Mouse (Mus musculus) limb, embryonic 11.5 days (tissue): ENCODE results near the gene Ppm1n. TPM values are rescaled to one million over a fixed set of nuclear protein-coding genes. Genes with fewer than 3 reads are reported as not detected.
A peak's percentile ranks its signal among the peaks of the same experiment; 100 is the strongest.

ENCODE experiments used
- ATAC-seq: fragments of 200-750 bp; cut with Nextera tagmentation; 2 replicates; pipeline ENCODE4 v1.8.0; 2017; ENCODE audit warnings: low read depth; ENCODE audit not compliant: insufficient number of reproducible peaks, low FRiP score, low TSS enrichment
- DNase-seq: peaks from one replicate; pipeline ENCODE4 v3.0.0-alpha.2; 2015; ENCODE audit warnings: low spot score
- H3K27ac ChIP-seq: fragments of 300-500 bp; sonication (generic); replicated peaks from 2 replicates; pipeline ENCODE4 v1.5.1; 2014; ENCODE audit warnings: low read depth, mild to moderate bottlenecking, low read length
- H3K27me3 ChIP-seq: fragments of 300-500 bp; sonication (generic); 2 replicates; pipeline ENCODE4 v1.6.1; 2014; ENCODE audit warnings: mild to moderate bottlenecking, low read length, mixed read lengths; ENCODE audit not compliant: control insufficient read depth, insufficient read depth
- H3K36me3 ChIP-seq: fragments of 300-500 bp; sonication (generic); 2 replicates; pipeline ENCODE4 v1.6.1; 2014; ENCODE audit warnings: mild to moderate bottlenecking, low read length, moderate library complexity, mixed read lengths; ENCODE audit not compliant: control insufficient read depth, insufficient read depth
- H3K4me1 ChIP-seq: fragments of 300-500 bp; sonication (generic); 2 replicates; pipeline ENCODE4 v1.6.1; 2014; ENCODE audit warnings: low read length, mixed read lengths; ENCODE audit not compliant: control insufficient read depth, insufficient read depth
- H3K4me2 ChIP-seq: fragments of 300-500 bp; sonication (generic); 2 replicates; pipeline ENCODE4 v1.6.1; 2014; ENCODE audit warnings: low read depth, mild to moderate bottlenecking, moderate library complexity; ENCODE audit not compliant: severe bottlenecking
- H3K4me3 ChIP-seq: fragments of 300-500 bp; sonication (generic); 2 replicates; pipeline ENCODE4 v1.5.1; 2014; ENCODE audit warnings: low read depth, low read length
- H3K9ac ChIP-seq: fragments of 300-500 bp; sonication (generic); 2 replicates; pipeline ENCODE4 v1.6.1; 2014; ENCODE audit warnings: mild to moderate bottlenecking, low read length
- H3K9me3 ChIP-seq: fragments of 300-500 bp; sonication (generic); 2 replicates; pipeline ENCODE4 v1.6.1; 2016; ENCODE audit warnings: low read length; ENCODE audit not compliant: control insufficient read depth
- WGBS: fragments of 180-500 bp; shearing (Covaris S2); extraction: QIAGEN DNeasy Blood & Tissue Kit; methylation state at CpG from one replicate; pipeline ENCODE4 v1.1.7; 2014; 5-methylcytosine and 5-hydroxymethylcytosine counted together
- polyA plus RNA-seq: library from polyadenylated mRNA; unstranded; fragments of >200 nt; fragmentation: Nextera tagmentation; extraction: Ambion mirVana; gene quantifications from 2 replicates; pipeline ENCODE4 v1.2.1, GENCODE M21; 2014

Gene Ppm1n
- polyA plus RNA-seq = 0.24 TPM in 1 of 2 replicates, not detected in the other

GRCm38 (mm10) chr7:19279581-19280114 is at the start of gene Ppm1n:
Ppm1n (minus strand) TSS chr7:19280064.
- peak within 1 kb of the TSS; percentile 29 for H3K4me3 ChIP-seq
- DNase-seq (peak; percentile 43), ATAC-seq (no peak)
- peak within 1 kb of the TSS; percentile 42 for H3K4me2 ChIP-seq
- no peak within 1 kb of the TSS for H3K9ac ChIP-seq
- H3K27me3 ChIP-seq = peaks cover 50% of the 10 kb centered on the region
- no peaks in the 10 kb centered on the region for H3K36me3 ChIP-seq
- no peak within 1 kb of the TSS for H3K27ac ChIP-seq
- H3K4me1 ChIP-seq = peaks cover 11% of the 10 kb centered on the region; the same call in 1 of the 2 replicates
- H3K9me3 ChIP-seq = 0 out of 2 replicates have a peak, but pooled peaks cover 3% of the 10 kb centered on the region
- WGBS = under 1% methylated on average over 45 of the region's 46 CpGs

GRCm38 (mm10) chr7:19328425-19328824 is 48.6 kb upstream of the Ppm1n start:
- no peak for DNase-seq

GRCm38 (mm10) chr7:19327782-19328181 is 47.9 kb upstream of the Ppm1n start:
- Histone ChIP-seq H3K27me3 (peaks cover 2% of the 10 kb centered on the region; the same call in 1 of the 2 replicates), H3K9ac (no peak overlapping the region), H3K4me1 (peaks cover 16% of the 10 kb centered on the region), H3K9me3 (no peaks in the 10 kb centered on the region), H3K27ac (no peak overlapping the region), H3K36me3 (no peaks in the 10 kb centered on the region), H3K4me2 (no peak overlapping the region), H3K4me3 (no peak overlapping the region)
- DNase-seq (no peak), ATAC-seq (no peak)
- 83% methylated on average over 5 of the region's 5 CpGs for WGBS

More at GRCm38 (mm10) chr7:19328425-19328824, 48.6 kb upstream of the Ppm1n start:
- no peaks in the 10 kb centered on the region for H3K9me3 ChIP-seq
- no peak overlapping the region for H3K4me3 ChIP-seq
- no peak for ATAC-seq
- H3K36me3 ChIP-seq = no peaks in the 10 kb centered on the region
- peaks cover 16% of the 10 kb centered on the region for H3K4me1 ChIP-seq
- no peaks in the 10 kb centered on the region; the same call in 1 of the 2 replicates for H3K27me3 ChIP-seq
- no peak overlapping the region for H3K27ac ChIP-seq
- H3K4me2 ChIP-seq = no peak overlapping the region
- no peak overlapping the region for H3K9ac ChIP-seq

- Histone ChIP-seq H3K9me3 (no peaks in the 10 kb centered on the region), H3K27me3 (peaks cover 5% of the 10 kb centered on the region; the same call in 1 of the 2 replicates), H3K36me3 (no peaks in the 10 kb centered on the region), H3K4me2 (peak overlapping the region; percentile 65), H3K9ac (0 out of 2 replicates have a peak overlapping the region, but pooled peaks have one; percentile 8), H3K27ac (peak overlapping the region; percentile 61; the same call in 1 of the 2 replicates), H3K4me1 (peaks cover 16% of the 10 kb centered on the region), H3K4me3 (peak overlapping the region; percentile 26)
- ATAC-seq (0 out of 2 replicates have a peak, but pooled peaks have one; percentile 42), DNase-seq (peak; percentile 87)
- WGBS = under 1% methylated on average over 22 of the region's 22 CpGs
Observed at GRCm38 (mm10) chr7:19327128-19327527, 47.3 kb upstream of the Ppm1n start.

- 1% methylated on average over 18 of the region's 20 CpGs for WGBS
- DNase-seq (peak; percentile 89), ATAC-seq (peak; percentile 65)
- H3K4me2 ChIP-seq = peak overlapping the region; percentile 65
- 0 out of 2 replicates have a peak overlapping the region, but pooled peaks have one; percentile 12 for H3K9ac ChIP-seq
- H3K9me3 ChIP-seq = no peaks in the 10 kb centered on the region
- H3K27ac ChIP-seq = peak overlapping the region; percentile 61; the same call in 1 of the 2 replicates
- H3K27me3 ChIP-seq = peaks cover 6% of the 10 kb centered on the region; the same call in 1 of the 2 replicates
- H3K36me3 ChIP-seq = no peaks in the 10 kb centered on the region
- peak overlapping the region; percentile 26; the same call in 1 of the 2 replicates for H3K4me3 ChIP-seq
- peaks cover 16% of the 10 kb centered on the region for H3K4me1 ChIP-seq
Observed at GRCm38 (mm10) chr7:19326359-19326758, 46.5 kb upstream of the Ppm1n start.

- H3K4me2 ChIP-seq = 0 out of 2 replicates have a peak overlapping the region, but pooled peaks have one; percentile 65
- DNase-seq (no peak), ATAC-seq (no peak)
- no peak overlapping the region for H3K9ac ChIP-seq
- no peaks in the 10 kb centered on the region for H3K9me3 ChIP-seq
- no peak overlapping the region for H3K27ac ChIP-seq
- H3K4me1 ChIP-seq = peaks cover 16% of the 10 kb centered on the region
- H3K36me3 ChIP-seq = no peaks in the 10 kb centered on the region
- WGBS = 70% methylated on average over 21 of the region's 21 CpGs
- H3K4me3 ChIP-seq = no peak overlapping the region
- H3K27me3 ChIP-seq = peaks cover 7% of the 10 kb centered on the region; the same call in 1 of the 2 replicates
Observed at GRCm38 (mm10) chr7:19325262-19326199, 45.7 kb upstream of the Ppm1n start.

GRCm38 (mm10) chr7:19324221-19324620 is 44.4 kb upstream of the Ppm1n start:
- 88% methylated on average over 11 of the region's 11 CpGs for WGBS
- no peak overlapping the region for H3K27ac ChIP-seq

GRCm38 (mm10) chr7:19322489-19322888 is 42.6 kb upstream of the Ppm1n start:
- no peak for DNase-seq
- 49% methylated on average over 9 of the region's 9 CpGs for WGBS
- Histone ChIP-seq H3K27ac (no peak overlapping the region), H3K4me3 (no peak overlapping the region), H3K36me3 (no peaks in the 10 kb centered on the region), H3K9ac (no peak overlapping the region), H3K9me3 (no peaks in the 10 kb centered on the region), H3K4me2 (no peak overlapping the region), H3K4me1 (peaks cover 20% of the 10 kb centered on the region), H3K27me3 (peaks cover 9% of the 10 kb centered on the region; the same call in 1 of the 2 replicates)
- ATAC-seq = no peak

More at GRCm38 (mm10) chr7:19324221-19324620, 44.4 kb upstream of the Ppm1n start:
- ATAC-seq (no peak), DNase-seq (no peak)
- H3K4me2 ChIP-seq = no peak overlapping the region
- no peak overlapping the region for H3K4me3 ChIP-seq
- peaks cover 8% of the 10 kb centered on the region; the same call in 1 of the 2 replicates for H3K27me3 ChIP-seq
- no peaks in the 10 kb centered on the region for H3K36me3 ChIP-seq
- H3K9me3 ChIP-seq = no peaks in the 10 kb centered on the region
- H3K9ac ChIP-seq = no peak overlapping the region
- H3K4me1 ChIP-seq = peaks cover 23% of the 10 kb centered on the region
